Mouse (Mus musculus) bone marrow, adult 2 months (tissue): ENCODE results near the gene Gm28043.

Experiments used
- CTCF ChIP-seq: fragments of 200-500 bp; IDR thresholded peaks from 2 replicates; pipeline ENCODE4 v1.5.1; 2011; ENCODE audit warnings: low read length, control low read depth; ENCODE audit not compliant: control insufficient read depth, insufficient read depth
- POLR2A ChIP-seq: fragments of 200-500 bp; IDR thresholded peaks from 2 replicates; pipeline ENCODE4 v1.6.1; 2011; ENCODE audit warnings: low read depth, mild to moderate bottlenecking, control low read depth, low read length, borderline replicate concordance; ENCODE audit not compliant: control insufficient read depth

DNA sequence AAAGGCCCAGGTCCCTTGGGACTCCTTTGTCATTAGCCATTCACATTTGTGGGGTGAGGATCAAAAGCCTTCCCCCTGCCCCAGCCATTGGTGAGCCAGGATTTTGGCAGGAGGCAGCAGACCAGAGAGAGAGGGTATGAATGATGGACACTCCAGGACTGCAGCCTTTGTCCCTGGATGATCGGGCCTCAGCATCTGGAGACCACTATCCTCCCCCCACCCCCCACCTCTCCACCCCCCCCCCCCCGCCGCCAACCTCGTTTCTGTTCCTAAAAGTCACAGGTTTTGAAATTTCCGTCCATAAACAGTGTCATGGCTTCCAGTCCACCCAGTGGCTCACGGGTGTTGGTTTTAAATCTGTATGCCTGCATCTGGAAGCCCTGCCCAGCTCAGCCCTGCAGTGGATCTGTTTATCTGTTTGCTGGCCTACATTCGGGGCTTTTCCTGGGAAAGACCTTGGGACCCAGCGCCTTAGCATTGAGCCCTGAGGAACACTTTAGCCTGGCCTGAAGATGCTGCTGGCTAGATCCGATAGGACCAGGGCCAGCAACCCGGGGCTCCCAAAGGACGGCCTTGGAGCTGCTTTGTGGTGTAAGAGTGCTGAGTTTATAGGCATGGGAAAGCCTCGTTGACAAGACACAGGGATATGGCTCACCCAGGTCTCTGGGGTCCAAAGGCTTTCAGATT, 116.7 kb downstream of the Gm28043 start:
- TF ChIP-seq POLR2A (no peak), CTCF (no peak)
